Mouse (Mus musculus) C3H10T1/2 (cell line): ENCODE results near the gene Cfap65. TPM values are rescaled to one million over a fixed set of nuclear protein-coding genes. Genes with fewer than 3 reads are reported as not detected.

Experiments used
- polyA plus RNA-seq, 2 experiments: library from polyadenylated mRNA; unstranded; fragments of >200 nt; fragmentation: generic; extraction: Trizol; gene quantifications; one replicate each; pipeline ENCODE4 v1.2.1; 2012; ENCODE audit warnings: missing spikeins in 2 of 2

Gene Cfap65
- under 1 TPM in 1 of 2 experiments, not detected in 1; 0.01 TPM for polyA plus RNA-seq

DNA sequence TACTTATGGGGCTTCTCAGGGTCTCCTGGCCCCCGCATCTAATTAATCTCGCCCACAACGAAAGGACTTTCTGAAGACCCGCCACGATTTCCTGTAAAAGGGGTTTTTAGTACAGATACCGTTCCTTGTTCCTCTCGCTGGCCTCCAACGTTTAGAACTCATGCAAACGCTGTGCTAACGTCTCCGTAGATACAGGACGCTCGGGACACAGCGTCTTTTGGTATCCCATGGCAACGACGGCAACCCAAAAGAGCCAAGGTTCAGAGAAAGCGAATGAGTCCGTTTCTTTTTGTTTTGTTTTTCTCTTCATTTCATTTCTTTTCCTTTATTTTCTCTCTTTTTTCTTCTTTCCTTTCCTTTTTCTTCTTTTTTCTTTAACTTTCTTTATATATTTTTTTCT is at the start of gene Cfap65:
Gene Cfap65, minus strand, starts transcription at position 198 of the 400 bp plus-strand sequence.

DNA sequence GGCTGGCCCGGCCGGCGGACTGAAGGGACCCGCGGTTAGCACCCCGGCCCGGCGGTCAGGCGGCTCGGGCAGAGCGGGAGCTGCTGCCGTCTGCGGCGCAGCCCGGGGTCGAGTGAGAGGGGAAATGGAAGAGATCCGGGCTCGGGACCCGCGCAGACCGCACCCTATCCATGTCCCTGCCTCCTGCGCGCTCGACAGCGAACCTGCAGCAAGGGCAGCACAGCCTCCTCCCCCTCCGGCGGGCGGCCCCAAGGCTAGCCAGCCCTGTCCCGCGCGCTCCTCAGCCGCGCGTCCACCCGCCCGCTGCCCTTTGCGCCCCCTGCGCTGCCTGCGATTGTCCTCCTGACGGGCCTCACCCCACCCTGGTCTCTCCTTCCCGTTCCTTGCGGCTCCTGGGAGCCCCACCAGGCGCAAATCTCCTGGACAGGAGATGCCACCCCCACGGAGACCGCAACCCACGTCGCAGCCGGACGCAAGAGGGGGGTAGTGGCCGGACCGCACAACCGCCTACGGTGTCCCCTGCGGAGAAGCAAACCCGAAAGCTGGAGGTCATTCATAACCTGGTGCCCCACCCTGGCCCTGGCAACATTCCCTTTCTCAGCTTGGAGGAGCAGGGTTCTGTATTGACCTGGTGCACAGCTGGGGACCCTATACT is 16.3 kb upstream of the Cfap65 start, which contains the start of gene Ihh:
Gene Ihh, minus strand, starts transcription at position 117 of the 655 bp plus-strand sequence.

DNA sequence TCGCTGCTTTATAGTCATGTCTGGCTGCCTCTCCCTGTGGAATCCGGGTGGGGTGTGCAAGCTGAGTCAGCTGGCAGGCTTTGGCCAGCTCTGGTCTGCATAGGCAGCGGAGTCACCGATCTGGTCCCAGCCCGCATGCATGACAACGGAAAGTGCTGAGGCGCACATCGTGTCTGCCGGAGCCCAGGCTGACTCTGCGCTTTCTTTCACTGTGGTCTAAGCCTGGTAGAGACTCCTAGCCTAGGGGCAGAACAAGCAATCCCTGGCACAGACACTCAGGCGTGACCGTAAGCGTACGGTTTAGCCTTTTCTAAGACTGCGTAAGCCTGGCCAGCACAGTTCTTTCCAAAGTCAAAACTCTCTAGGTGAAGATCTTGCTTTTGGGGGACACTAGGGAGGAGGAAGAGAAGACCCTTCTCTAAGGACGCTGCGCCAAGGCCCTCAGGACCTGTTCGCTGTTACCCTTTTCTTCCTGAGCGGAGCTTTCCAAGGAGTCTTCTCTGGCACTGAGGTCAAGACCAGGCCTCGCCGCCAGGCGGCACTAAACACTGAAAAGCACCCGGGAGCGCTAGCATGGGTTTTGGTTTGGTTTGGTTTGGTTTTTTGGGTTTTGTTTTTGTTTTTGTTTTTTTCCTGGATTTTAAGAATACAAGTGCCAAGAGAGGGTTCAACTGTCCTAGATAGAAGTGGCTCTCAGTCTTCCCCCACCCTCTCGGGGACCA is 42.1 kb downstream of the Cfap65 start, which contains the start of gene Cryba2:
Gene Cryba2, minus strand, starts transcription at position 10 of the 722 bp plus-strand sequence.

DNA sequence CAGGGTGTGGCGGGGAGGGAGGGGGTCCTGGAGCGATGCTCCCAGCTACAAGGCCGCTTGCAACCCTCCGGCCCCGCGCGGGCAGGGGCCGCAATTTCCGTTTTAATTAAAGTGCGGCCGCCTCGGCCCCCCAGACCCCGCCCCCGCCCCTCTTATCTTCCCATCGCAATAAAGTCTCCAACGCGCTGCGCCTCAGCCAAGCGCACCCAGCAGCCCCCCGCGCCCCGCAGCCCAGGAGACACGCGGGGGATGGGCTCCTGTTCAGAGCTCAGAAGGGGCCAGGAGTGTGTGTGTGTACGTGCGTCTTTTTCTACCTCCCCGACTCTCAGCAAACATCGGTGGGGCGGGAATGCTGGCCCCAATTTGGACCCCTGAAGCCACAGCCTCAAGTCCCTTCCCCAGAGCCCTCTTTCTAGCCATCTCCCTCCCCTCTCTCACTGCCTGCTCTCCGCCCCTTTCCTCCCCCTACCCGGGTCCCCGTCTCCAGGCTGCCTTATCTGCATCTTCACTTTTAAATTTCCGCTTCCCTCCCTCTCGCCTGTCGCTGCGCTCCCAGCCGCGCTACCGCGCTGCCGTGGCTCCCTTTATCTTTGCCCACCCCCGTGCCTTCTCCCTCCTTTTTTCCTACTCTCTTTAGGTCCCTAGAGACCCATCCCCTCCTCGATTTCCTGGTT is 49.9 kb downstream of the Cfap65 start, which contains the start of gene Fev:
Gene Fev, minus strand, starts transcription at position 51 of the 674 bp plus-strand sequence.

DNA sequence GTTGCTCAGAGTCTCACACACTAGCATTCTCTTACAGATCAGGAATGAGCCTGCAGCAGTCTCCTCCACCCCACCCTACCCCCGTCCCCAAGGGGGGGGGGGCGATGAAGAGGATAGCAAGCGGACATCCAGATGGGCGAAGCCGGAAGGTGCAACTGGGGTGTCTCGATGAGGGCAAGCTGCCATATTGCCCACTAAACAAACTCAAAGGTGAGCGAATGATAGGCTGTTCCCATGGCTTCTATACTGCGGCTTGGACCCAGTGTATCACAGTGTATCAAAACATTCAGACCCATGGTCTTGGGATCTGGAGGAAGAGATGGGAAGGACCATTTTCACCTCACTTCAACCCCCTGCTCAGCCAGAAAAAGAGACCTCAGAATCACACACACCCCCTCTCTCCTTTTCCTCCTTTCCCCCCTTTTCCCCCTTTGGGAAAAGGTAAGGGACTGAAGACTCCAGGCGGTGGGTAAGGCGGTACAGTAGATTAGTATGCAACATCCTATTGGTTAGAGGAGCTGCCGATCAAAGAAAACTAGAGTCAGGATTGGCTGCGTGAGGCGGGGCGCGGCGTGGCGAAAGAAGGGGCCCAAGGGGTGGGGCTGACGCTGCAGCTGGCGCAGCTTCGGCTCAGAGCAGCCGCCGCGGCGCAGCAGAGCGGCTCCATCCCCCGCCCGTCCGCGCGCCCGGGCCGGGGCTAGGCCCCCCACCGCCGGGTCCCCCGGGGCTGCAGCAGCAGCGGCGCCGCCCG is 80.9 kb downstream of the Cfap65 start, which contains the start of gene Cdk5r2:
Gene Cdk5r2, plus strand, starts transcription at position 629 of the 751 bp plus-strand sequence.

Other genes starting within 250 kb of the Cfap65 start
- gene Cyp27a1, start 222.0 kb downstream of the Cfap65 start, polyA plus RNA-seq: under 1 TPM in 1 of 2 experiments, not detected in 1; 0.02 TPM
- gene Prkag3, start 186.4 kb downstream of the Cfap65 start, polyA plus RNA-seq: under 1 TPM; 0.01 to 0.06 TPM
- gene Wnt6, start 163.7 kb downstream of the Cfap65 start, polyA plus RNA-seq: under 1 TPM in 1 of 2 experiments, not detected in 1; 0.33 TPM
- under 1 TPM in 1 of 2 experiments, not detected in 1; 0.01 TPM for gene Wnt10a, start 144.1 kb downstream of the Cfap65 start, polyA plus RNA-seq
- gene Cdk5r2, start 80.7 kb downstream of the Cfap65 start, polyA plus RNA-seq: not detected
- gene Fev, start 50.2 kb downstream of the Cfap65 start, polyA plus RNA-seq: not detected
- gene Cryba2, start 42.5 kb downstream of the Cfap65 start, polyA plus RNA-seq: not detected
- under 1 TPM; 0.02 to 0.12 TPM for gene Ihh, start 16.1 kb upstream of the Cfap65 start, polyA plus RNA-seq
- gene Nhej1, start 189.6 kb upstream of the Cfap65 start, polyA plus RNA-seq: 1 to 10 TPM; 6.5 to 6.6 TPM
- under 1 TPM; 0.01 to 0.46 TPM for gene Slc23a3, start 198.3 kb upstream of the Cfap65 start, polyA plus RNA-seq
- gene Cnppd1, start 207.1 kb upstream of the Cfap65 start, polyA plus RNA-seq: 10 to 100 TPM; 21.7 to 39.3 TPM
- gene Retreg2, start 207.2 kb upstream of the Cfap65 start, polyA plus RNA-seq: 10 to 100 TPM; 41.2 to 57.7 TPM
- 10 to 100 TPM; 35.1 to 38.6 TPM for gene Zfand2b, start 233.0 kb upstream of the Cfap65 start, polyA plus RNA-seq
- 10 to 100 TPM in 1 of 2 experiments, 1 to 10 TPM in 1; 8.1 to 19.2 TPM for gene Abcb6, start 244.8 kb upstream of the Cfap65 start, polyA plus RNA-seq